Mouse (Mus musculus) c-Kit-positive CD71-positive TER-119-positive erythroid progenitor cells, embryonic 14.5 days (primary cell): ENCODE measurements around the gene Spesp1.

Experiments
- DNase-seq: peaks from one replicate; pipeline ENCODE4 v3.0.0-alpha.2; 2013; ENCODE audit warnings: low spot score

The Spesp1 gene

GRCm38 (mm10) chr9:62281991-62282390, at the start of gene Spesp1:
Gene Spesp1 (minus strand): TSS chr9:62282208.
- DNase-seq, result no peak

GRCm38 (mm10) chr9:62325965-62326364, 44.0 kb upstream of the Spesp1 start:
- DNase-seq, result no peak

- no peak for DNase-seq
Observed at GRCm38 (mm10) chr9:62323816-62324215, 41.8 kb upstream of the Spesp1 start.

DNA sequence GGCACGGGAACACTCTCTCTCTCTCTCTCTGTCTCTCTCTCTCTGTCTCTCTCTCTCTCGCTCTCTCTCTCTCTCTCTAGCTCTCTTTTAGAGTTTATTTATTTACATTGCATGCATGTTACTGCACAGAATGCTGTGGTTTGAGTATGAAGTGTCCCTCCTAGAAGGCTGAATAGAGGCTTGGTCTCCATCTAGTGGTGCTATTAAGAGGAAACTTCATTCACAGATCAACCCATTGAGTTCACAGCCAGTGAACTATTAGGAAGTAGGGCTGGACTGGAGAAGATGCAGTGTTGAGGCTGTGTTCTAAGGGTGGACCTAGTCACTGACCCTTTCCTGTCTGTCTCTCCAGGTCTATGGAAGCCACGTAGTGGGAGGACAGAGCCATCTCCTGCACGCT, 36.7 kb upstream of the Spesp1 start:
- DNase-seq, result no peak

- no peak for DNase-seq
Observed at GRCm38 (mm10) chr9:62315556-62315955, 33.5 kb upstream of the Spesp1 start.

- DNase-seq, result no peak
Observed at GRCm38 (mm10) chr9:62296891-62297290, 14.9 kb upstream of the Spesp1 start.

- DNase-seq, result peak; percentile 70
Observed at GRCm38 (mm10) chr9:62295006-62295698, 13.1 kb upstream of the Spesp1 start.

GRCm38 (mm10) chr9:62287633-62288025, 5.6 kb upstream of the Spesp1 start:
- DNase-seq, result no peak

DNA sequence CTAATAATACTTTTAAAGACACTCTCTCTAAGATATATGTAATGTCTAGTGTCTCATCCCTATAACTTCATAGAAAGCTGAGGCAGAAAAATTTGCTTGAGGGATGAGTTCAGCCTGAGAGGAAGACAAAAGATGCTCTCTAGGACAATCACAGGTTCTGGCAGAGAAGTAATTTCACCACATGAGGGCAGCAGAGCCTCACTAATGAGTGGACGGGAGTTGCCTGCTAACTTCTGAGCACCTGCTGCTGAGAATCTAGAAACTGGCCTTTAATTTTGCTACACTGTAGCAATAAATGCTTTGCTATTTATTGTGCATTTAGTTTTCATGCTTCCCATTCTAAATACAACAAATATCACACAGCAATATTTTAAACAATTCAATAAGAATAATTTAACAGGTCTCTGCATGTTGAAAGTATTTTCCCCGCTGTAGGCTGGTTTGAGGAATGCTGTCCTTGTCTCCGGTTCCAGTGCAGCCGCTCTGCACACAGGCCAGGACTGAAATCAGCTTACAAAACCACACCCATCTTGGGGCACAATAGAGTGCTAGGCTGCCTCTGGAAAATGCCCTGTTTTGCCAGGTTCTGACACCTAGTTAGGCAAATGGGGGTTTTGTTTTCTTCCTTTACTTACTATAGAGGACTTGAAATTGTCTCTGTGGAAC, 5.1 kb upstream of the Spesp1 start:
- peak; percentile 55 for DNase-seq

- no peak for DNase-seq
Observed at GRCm38 (mm10) chr9:62284266-62284665, 2.3 kb upstream of the Spesp1 start.

DNA sequence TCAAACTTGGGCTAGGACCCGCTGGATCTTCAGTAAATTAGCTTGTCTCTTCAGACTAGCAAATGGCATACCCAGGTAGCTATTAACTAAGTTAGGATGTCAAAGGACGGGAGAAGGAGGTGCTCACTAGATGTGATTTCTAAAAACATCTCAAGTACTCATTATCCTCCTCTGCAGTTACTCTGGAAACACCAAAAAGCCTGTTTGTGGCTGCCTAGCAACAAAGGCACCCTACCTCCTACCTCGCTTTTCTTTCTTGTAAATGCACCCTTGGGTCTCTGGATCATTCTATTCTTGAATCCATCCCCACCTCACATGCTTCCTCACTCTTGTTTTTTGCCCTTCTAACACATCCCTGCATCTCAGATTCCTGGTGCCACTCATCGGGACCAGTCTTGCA, 5.1 kb downstream of the Spesp1 start:
- DNase-seq, result no peak

GRCm38 (mm10) chr9:62270775-62271399, 11.1 kb downstream of the Spesp1 start:
- DNase-seq, result no peak

- no peak for DNase-seq
Observed at GRCm38 (mm10) chr9:62269161-62269560, 12.8 kb downstream of the Spesp1 start.

- DNase-seq, result peak; percentile 29
Observed at GRCm38 (mm10) chr9:62265278-62265677, 16.7 kb downstream of the Spesp1 start.

DNA sequence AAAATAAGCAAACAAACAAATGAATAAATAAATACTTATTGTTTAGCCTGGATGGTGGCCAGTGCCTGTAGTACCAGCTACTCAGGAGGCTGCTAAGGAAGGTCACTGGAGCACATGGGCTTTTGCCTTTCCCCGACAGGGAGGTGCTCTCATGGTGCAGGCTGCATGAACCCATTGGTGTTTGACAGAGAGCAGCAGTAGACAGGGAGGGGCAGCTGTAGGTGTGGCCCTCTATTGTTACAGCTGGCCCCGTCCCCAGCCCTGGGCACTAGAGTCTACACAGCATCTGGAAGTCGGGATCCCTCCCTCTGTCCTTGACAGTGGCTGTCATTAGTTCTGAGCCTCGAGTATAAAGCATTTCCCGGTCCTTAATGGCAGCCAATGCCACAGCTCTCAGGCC, 18.4 kb downstream of the Spesp1 start:
- no peak for DNase-seq

DNA sequence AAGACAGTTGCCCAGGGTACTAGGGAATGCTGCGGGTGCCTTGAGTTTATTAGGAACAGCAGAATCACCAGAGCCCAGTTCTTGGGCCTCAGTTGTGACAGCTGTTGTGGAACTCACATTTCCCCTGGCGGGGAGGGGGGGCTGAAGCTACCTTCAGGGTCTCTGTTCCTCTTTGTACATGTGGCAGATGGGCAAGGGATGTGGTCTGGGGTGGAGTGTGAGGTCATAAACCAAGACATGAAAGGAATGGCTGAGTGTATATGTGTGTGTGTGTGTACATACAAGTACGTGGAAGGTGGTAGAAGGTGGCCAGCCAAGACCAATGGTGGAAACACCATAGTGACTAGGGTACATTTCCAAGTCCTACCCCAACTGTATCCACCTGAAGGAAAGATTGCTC, 20.6 kb downstream of the Spesp1 start:
- no peak for DNase-seq

GRCm38 (mm10) chr9:62261006-62261405, 21.0 kb downstream of the Spesp1 start:
- DNase-seq, result no peak

- DNase-seq, result no peak
Observed at GRCm38 (mm10) chr9:62258005-62258404, 24.0 kb downstream of the Spesp1 start.

DNA sequence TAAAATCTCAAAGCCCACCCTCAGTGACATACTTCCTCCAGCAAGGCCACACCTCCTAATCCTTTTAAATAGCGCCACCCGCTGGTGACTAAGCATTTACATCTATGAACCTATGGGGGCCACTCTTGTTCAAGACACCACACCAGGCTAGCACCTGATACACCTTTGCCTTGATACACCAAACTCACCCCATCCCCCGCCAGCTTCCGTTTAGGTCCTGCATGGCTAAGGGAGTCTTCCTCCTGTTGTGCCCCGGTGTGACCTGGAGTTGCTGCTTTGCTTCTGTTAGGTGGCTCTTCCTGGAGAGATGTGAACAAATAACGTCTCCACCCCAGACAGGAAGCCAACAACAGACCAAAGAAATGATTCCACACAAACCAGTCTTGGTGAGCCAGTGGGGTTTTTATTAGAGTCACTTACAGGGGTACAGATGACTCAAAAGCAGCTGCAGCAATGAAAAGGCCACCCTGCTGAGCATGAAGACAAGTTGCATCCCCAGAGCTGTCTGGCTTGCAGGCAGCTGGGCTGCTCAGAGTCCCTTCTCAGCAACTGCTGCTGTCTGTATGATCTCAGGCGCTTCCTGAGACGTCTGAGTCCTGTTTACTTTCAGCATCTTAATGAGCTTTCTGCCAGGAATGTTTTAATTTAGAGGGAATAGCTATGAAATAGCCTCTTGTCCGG, 26.0 kb downstream of the Spesp1 start:
- DNase-seq, result no peak

DNA sequence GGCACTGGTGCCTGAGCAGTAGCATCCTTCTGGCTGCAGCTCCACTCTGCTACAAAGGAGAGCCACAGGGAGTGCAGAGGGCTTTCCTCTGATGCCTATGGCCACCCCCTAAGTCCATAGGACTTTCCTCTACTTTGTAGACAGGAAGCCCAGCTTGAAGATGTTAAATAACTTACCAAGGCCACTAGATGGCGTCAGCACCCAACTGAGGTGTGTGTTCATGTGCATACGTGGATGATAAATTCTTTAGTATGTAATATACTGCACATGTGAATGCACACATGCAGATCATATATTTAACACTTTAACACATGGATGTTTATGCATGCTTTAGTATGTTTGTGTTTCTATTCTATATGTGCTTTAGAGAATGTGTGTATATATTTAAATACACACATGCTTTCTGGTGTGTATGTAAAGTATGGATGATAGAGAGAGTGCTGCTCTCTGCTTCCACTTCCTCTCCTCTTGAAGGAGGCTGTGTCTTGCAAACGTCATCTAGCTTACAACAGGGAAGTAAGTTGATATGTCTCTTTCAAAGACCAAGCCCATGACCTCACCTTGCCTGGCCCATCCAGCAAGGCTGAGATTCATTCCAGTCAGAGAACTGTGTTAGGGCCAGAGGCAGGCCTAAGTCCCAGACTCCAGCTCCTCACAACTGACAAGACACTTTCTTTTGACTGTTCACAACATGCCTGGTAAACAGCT, 28.1 kb downstream of the Spesp1 start:
- DNase-seq, result peak; percentile 32

GRCm38 (mm10) chr9:62250296-62250695, 31.7 kb downstream of the Spesp1 start:
- no peak for DNase-seq

- DNase-seq, result no peak
Observed at GRCm38 (mm10) chr9:62246380-62246942, 35.5 kb downstream of the Spesp1 start.
